Mouse (Mus musculus) brain, adult 10 weeks (tissue): Measurements from ENCODE around the gene Znrd1. TPM values are rescaled to one million over a fixed set of nuclear protein-coding genes. Genes with fewer than 3 reads are reported as not detected.

Source experiments
- polyA plus RNA-seq: library from polyadenylated mRNA; stranded (reverse); fragments of 350-450 nt; fragmentation: Illumina TruSeq; extraction: RNeasy Lipid Tissue Mini Kit (QIAGEN cat#74804); gene quantifications from one replicate; pipeline ENCODE4 v1.2.3, GENCODE M21; 2015; ENCODE audit warnings: low read depth, low replicate concordance

Znrd1 gene
- polyA plus RNA-seq: 60.3 TPM

DNA sequence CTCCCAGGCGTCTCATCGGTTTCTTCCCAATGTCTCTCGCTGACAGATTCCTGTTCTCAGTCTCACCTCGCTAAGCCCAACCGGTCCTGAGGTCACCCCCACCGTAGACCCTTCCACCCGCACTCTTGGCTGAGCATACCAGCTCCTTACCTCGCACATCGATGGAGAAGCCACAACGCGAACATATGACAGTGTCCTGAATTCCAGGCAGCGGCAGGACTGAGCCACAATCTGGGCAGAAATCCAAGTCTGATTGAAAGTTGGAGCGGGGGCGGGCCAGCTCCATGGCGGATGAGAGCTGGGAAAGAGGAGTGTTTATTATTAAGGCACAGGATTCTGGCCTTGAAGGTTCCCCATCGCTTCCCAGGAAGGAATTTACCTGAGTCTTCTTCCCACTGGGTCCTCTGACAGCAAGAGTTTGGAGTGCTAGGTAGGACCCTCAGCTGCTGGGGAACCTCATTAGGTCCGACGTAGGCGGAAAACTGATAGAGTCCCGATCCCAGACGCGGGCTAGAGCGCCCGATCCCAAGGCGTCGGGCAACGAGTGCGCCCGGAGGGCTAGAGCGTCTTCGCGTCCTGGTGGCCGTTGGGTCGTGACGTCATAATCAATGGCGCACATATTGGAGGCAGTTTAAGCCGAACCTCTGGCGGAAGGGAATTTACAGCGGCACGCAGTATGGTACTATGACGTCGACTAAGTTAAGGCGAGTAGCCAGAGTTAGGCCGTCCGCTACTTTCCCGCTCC, at the start of gene Znrd1, which contains the start of gene Znrd1as:
TSS of gene Znrd1 (minus strand) at position 561 of the 745 bp plus-strand sequence.
TSS of gene Znrd1as (plus strand) at position 594 of the 745 bp plus-strand sequence.

DNA sequence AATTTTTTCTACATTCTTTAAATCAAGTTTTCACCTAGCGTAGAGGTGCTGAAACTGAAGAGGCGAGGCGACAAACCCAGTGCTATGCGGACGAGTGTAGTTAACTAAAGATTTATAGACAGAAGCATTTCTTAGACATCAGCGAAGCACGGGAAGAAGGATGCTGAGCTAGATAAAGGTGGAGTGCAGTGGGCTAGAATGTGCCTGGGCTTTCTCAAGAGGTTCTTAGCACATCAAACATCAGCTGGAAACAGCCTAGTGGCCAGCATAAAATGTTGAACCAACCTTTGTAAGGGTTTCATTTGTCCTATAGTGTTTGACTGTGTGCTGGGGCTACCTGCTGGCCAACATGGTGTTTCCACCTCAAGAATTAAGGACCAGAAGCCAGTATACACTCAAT, 42.5 kb upstream of the Znrd1 start, which contains the start of gene Zfp57:
TSS of gene Zfp57 (plus strand) at position 301 of the 400 bp plus-strand sequence.

DNA sequence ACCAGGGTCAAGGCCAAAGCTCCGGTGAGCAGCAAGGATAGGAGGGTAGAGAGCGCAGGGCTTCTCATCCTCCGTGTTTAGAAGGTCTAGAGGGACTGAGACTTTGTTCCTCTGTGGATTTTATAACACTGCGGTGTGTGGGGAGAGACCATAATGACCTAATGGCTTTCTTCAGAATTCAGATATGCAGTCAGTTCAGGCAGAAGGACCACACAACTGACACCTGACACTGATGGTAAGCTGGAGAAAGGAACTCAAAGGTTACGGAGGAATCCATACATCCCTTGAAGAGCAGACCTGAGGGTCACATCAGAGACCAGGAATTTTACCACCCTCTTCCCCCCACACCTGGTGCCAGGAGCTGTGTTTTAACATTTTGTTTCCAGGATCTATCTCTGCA, 31.1 kb upstream of the Znrd1 start, which contains the start of gene H2-M5:
TSS of gene H2-M5 (minus strand) at position 101 of the 400 bp plus-strand sequence.

DNA sequence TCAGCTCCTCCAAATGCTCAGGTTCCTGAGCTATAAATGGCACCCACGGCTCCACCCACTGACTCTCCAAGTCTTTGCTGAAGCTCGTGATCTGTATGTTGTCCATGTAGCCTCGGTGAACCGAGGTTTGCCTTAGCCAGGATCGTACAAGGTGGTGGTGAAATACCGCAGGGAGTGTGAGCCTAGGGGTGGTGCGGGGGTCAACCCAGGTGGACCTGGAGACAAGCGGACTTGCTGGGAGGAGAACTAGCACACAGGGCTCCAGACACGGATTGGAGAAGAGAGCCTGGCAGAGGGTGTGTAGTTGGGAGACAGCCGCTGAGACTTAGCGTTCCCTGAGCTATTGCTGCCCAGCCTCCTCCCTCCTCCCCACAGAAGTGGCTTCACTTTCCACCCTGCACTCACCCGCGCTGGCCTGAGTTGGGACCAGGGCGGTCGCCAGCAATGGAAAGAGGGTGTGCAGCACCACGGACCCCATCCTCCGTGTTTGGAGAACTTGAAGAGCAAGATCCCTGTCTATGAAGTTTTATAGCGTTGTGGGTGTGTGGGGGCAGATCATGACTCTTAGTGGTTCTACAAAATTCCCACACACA, 23.0 kb upstream of the Znrd1 start, which contains the start of gene 2410137M14Rik:
TSS of gene 2410137M14Rik (minus strand) at position 17 of the 593 bp plus-strand sequence.

DNA sequence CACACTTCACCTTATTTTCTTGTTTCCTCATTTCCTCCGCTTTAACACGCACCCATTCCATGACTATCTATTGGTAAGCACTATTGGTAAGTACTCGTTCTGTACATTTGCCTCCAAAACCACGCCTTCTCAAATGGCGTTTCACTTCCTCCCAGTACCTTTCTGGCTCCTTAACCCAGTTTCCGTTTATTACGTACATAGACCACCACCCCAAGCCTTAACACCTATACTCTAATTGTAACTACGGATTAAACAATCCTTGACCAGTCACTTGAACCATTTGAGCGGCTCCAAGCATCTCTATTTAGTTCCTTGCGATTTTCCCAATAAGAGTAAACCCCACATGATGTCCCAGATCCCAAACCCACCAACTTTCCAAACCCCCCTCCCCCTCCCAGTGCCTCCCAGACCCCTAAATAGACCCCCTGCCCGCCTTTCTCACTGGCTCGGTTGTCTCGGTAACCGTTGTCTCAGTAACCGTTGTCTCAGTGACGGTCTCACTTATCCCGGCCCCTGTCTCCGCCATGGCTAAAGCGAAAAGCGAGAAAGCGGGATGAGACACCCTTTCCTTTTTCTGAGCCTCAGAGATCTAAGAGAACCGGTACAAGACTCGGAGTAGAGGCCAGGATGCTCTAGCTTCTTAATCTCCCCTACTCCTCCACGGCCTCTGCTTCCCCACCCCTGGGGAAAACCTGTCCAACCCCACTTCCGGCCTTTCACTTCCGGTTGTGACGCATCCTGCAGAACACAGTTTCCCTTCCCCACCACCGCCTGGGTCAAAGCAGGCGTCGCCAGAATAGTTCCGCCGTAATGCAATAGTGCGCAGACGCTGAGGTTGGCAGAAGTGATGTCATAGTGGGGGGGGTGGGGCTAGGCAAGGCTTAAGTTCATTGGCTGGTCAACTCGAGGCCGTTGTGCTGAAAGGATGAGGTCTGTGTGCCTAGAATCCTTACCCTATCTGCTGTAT, 7.1 kb downstream of the Znrd1 start, which contains the start of gene Ppp1r11:
TSS of gene Ppp1r11 (minus strand) at position 761 of the 967 bp plus-strand sequence.

DNA sequence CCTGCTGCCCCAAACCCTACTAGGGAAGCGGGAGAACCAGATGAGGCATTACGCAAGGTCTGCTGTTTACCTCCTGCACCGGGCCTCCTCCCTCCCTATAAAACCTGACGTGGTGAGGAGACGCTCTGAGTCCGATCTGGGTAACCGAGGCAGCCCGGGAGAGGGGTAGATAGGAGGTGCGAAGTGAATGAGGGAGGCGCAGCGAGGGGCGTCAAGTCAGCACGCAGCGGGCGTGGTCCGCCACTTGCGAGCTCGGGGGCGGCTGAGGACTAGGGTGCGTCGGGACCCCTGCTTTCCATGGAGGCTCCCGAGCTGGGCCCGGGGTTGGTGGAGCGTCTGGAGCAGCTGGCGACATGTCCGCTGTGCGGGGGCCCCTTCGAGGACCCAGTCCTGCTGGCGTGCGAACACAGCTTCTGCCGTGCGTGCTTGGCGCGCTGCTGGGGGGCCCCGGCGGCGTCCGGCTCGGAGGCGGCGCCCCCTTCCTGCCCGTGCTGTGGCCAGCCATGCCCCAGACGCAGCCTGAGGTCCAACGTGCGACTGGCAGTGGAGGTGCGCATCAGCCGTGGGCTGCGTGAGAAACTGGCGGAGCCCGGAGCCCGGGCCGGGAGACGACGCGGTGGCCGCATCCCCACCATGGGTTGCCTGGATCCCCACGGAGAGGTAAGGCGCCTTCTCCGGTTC, 15.4 kb downstream of the Znrd1 start, which contains the start of gene Rnf39:
TSS of gene Rnf39 (plus strand) at position 128 of the 681 bp plus-strand sequence.

Other genes starting within 250 kb of the Znrd1 start
- gene H2-M10.5, start 185.6 kb downstream of the Znrd1 start, polyA plus RNA-seq: not detected
- gene H2-M10.6, start 146.4 kb downstream of the Znrd1 start, polyA plus RNA-seq: not detected
- 18.4 TPM for gene Trim26, start 121.4 kb downstream of the Znrd1 start, polyA plus RNA-seq
- gene Trim15, start 91.3 kb downstream of the Znrd1 start, polyA plus RNA-seq: not detected
- gene Trim10, start 89.0 kb downstream of the Znrd1 start, polyA plus RNA-seq: not detected
- 0.42 TPM for gene Trim40, start 68.4 kb downstream of the Znrd1 start, polyA plus RNA-seq
- gene Trim31, start 60.4 kb downstream of the Znrd1 start, polyA plus RNA-seq: not detected
- 5.6 TPM for gene Rnf39, start 15.6 kb downstream of the Znrd1 start, polyA plus RNA-seq
- 197 TPM for gene Ppp1r11, start 6.8 kb downstream of the Znrd1 start, polyA plus RNA-seq
- 8.0 TPM for gene Znrd1as, start within 50 bp of the Znrd1 start, polyA plus RNA-seq
- 0.74 TPM for gene 2410137M14Rik, start 22.7 kb upstream of the Znrd1 start, polyA plus RNA-seq
- gene H2-M5, start 31.0 kb upstream of the Znrd1 start, polyA plus RNA-seq: 1.2 TPM
- gene Zfp57, start 42.6 kb upstream of the Znrd1 start, polyA plus RNA-seq: 12.3 TPM
- gene Mog, start 64.8 kb upstream of the Znrd1 start, polyA plus RNA-seq: 122 TPM
- gene Gabbr1, start 87.4 kb upstream of the Znrd1 start, polyA plus RNA-seq: 529 TPM
- not detected for gene Olfr90, start 129.9 kb upstream of the Znrd1 start, polyA plus RNA-seq
- gene Olfr91, start 139.7 kb upstream of the Znrd1 start, polyA plus RNA-seq: not detected
- gene Olfr92, start 161.5 kb upstream of the Znrd1 start, polyA plus RNA-seq: not detected
- not detected for gene Olfr93, start 202.9 kb upstream of the Znrd1 start, polyA plus RNA-seq
- not detected for gene Ubd, start 235.3 kb upstream of the Znrd1 start, polyA plus RNA-seq
- not detected for gene Olfr94, start 242.4 kb upstream of the Znrd1 start, polyA plus RNA-seq